Mouse (Mus musculus) lung, postnatal 36 days (tissue): ENCODE results near the gene Znhit6.
A peak's percentile ranks its signal among the peaks of the same experiment; 100 is the strongest.

ENCODE experiments used
- DNase-seq: peaks from one replicate; pipeline ENCODE4 v3.0.0; 2022; ENCODE audit warnings: mixed read lengths

Znhit6 gene

GRCm38 (mm10) chr3:145605437-145606123 lies 29.6 kb downstream of the Znhit6 start:
- DNase-seq: no peak

DNA sequence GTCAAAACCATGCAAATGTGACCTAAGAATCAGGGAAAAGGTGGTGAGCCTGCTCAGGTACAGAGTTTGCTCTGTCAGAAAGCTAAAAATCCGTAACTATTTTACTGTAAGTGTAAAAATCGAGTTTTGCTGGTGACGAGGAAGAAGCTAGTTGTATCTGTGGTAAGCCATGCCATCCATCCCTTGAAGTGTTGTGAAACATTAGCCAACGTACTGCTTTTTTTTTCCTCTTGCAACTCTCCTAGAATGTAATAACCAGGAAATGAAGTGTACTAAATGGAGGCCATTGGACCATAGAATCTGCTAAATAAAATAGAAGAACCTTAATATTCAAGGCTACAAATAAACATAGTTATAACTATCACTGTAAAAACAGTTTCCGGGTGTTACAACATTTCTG lies 32.3 kb downstream of the Znhit6 start:
- no peak for DNase-seq

DNA sequence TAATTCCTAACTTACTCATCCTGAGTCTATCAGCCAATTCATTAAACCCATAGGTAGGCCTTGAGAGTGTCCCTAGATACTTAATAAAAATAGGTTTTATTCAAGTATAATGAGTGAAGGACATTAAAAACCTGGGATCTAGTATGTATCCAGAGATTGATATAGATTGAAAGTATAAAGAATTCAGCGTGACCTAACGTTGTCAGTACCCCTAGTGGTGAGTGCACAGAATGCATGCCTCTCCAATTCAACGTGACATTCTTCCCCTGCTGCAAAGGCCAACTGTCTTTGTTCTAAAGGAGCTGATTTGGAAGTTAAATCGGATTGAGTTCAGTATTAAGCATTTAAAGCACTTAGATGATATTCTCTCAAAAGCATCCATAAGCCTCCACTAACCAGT lies 36.7 kb downstream of the Znhit6 start:
- peak; percentile 32 for DNase-seq

DNA sequence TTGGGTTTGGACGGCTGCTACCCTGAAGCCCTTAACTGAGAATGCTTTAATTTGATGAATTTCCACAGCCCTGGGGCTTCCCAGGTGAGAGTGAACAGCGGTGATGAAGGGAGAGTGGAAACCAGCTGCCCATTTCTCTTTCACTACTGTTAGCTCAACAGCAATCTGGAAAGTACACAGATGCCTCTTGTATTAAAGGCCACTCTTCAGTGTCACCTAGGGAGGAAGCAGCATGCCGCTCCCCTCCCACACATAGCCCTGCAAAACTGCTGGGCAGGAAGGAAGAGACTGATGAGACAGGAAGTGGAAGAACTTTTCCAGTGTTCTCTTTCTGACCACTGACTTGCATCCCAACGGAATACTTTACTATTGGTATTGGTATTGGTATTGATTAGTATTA lies 37.2 kb downstream of the Znhit6 start:
- no peak for DNase-seq

- peak; percentile 71 for DNase-seq
Measured at GRCm38 (mm10) chr3:145614362-145615115, 38.5 kb downstream of the Znhit6 start.

DNA sequence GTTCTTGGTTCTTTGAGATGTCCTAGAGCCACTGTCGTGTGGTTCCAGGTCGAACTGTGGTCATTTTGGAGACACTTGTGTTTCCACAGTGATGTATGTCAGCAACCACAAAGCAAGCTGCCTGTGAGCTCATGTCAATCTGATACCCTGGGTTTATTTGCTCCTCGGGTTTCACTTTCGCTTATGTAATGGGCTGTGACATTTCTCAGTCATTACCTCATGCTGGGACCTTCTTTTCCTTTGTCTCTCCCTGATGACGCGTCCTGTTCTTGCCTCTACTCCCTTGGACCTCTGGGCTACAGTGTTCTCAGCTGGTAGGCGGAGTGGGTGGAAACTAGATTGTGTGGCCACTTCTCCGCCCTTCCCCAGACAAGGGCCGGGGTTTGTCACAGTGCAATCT lies 42.3 kb downstream of the Znhit6 start:
- DNase-seq: peak; percentile 25

- DNase-seq: no peak
Measured at GRCm38 (mm10) chr3:145619621-145620365, 43.8 kb downstream of the Znhit6 start.

- no peak for DNase-seq
Measured at GRCm38 (mm10) chr3:145621209-145621608, 45.2 kb downstream of the Znhit6 start.

- DNase-seq: no peak
Measured at GRCm38 (mm10) chr3:145623047-145623446, 47.0 kb downstream of the Znhit6 start.

GRCm38 (mm10) chr3:145624786-145625185 lies 48.8 kb downstream of the Znhit6 start:
- DNase-seq: no peak

DNA sequence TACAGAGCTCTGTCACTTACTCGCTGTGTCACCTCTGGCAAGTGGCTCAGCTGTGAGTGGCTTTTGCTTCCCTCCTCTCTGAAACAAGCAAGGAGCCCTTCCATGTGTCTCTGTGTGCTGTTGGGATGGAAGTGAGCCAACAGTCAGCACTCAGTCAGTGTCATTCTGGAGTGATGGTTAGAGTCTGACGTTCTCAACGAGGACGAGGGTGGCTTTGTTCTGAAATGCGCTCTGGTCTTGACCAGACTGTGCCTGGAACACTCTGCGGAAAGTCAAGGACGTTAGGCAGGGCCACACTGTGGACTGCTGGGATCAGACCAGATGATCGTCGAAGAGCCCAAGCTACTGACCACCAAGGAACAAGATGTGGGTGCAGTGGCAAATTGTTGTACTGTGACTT lies 49.5 kb downstream of the Znhit6 start:
- no peak for DNase-seq

DNA sequence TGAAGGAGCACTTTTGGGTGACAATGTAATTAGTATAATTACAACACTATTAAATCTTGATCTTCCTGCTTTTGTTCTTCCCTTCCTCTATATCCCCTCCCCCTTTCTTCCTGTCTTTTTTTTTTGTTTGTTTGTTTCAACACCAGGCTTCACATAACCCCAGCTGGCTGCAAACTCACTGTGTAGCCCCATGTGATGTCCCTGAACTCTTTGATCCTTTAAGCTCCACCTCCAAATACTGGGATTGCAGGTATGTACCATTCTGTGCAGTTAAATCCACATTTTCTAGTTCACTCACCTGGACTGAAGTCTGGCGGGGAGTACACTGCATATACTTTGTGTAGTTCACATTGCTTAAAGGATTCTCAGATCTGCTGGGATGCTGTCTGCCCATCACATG lies 50.1 kb downstream of the Znhit6 start:
- no peak for DNase-seq

DNA sequence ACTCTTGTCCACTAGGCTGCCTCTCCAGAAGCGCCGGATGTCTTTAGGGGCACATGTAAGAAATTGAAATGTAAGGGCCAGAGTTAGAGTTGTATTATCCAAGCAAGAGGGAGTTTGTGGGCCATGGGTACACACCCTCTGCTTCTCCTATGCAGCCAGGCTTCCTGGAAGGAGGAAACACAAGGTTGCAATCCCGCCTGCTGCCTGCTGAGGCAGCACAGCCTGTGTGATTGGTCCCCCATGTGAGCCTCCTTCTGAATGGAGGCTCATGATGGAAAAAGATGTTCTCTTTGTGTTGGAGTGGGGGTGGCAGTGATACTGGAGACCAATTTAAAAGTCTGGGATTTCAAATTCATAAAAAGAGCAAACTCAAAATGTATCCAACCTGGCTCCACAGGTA lies 51.8 kb downstream of the Znhit6 start:
- peak; percentile 67 for DNase-seq

GRCm38 (mm10) chr3:145628643-145629042 lies 52.6 kb downstream of the Znhit6 start:
- DNase-seq: peak; percentile 48

DNA sequence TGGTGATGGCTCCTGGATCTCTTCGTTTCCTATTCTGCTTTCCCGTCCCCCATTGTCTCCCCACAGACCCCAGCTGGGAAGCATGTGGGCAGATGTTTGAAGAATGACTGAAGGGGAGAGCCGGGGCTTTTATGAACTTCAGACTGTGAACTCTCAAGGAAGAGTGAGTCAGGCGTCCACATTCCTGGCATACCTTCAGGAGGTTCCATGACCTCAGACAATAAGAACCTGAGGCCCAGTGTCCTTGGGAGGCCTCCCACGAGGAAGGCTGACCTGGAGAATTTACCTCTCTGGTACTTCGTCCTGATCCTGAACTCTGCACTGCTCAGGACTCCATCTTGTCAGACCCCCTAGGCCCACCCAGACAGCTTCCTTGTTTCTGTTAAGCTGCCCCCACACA lies 56.9 kb downstream of the Znhit6 start:
- DNase-seq: peak; percentile 24

GRCm38 (mm10) chr3:145634002-145634710 lies 58.2 kb downstream of the Znhit6 start:
- no peak for DNase-seq

DNA sequence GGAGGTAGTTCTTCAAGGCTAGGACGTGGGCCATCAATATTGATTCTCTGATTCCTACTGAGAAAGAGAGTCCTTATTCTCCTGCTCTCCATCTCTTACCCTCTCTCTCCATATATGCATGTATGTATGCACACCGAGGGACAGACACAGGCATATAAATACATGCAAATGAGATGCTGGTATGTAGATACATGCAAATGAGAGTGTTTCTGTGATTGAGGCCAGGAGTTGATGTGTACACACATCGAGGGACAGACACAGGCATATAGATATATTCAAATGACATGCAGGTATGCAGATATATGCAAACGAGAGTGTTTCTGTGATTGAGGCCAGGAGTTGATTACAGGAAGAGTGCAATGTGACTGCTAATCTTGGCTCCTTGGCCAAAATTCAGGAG lies 64.2 kb downstream of the Znhit6 start:
- DNase-seq: no peak

DNA sequence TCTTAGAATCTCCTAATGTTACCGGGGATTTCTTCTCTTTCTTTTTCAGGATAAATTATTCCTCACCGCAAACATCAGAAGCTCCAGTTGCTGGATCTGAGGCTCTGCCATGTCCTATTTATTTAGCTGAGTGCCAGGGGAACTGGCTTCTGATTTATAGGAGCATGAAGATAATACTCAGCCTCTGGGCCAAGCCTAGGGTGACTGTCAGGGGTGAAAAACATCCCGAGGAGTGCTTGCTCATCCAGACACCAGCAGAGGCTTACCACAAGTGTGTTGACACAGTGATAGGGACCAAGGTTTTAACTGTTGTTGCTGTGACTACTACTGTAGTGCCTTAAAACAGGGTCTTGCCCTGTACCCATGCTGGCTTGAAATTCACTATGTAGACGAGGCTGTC lies 64.6 kb downstream of the Znhit6 start:
- no peak for DNase-seq

- no peak for DNase-seq
Measured at GRCm38 (mm10) chr3:145641036-145641685, 65.2 kb downstream of the Znhit6 start.

GRCm38 (mm10) chr3:145641878-145642277 lies 65.9 kb downstream of the Znhit6 start:
- DNase-seq: no peak

GRCm38 (mm10) chr3:145642861-145643260 lies 66.9 kb downstream of the Znhit6 start:
- no peak for DNase-seq

GRCm38 (mm10) chr3:145645463-145645862 lies 69.5 kb downstream of the Znhit6 start:
- no peak for DNase-seq

- no peak for DNase-seq
Measured at GRCm38 (mm10) chr3:145646009-145646408, 70.0 kb downstream of the Znhit6 start.
